Mouse (Mus musculus) hindbrain, embryonic 16.5 days (tissue): ENCODE measurements around the gene Tmem82. TPM values are rescaled to one million over a fixed set of nuclear protein-coding genes. Genes with fewer than 3 reads are reported as not detected.
"Not testable (repeated sequence)": the region's sequence is repeated elsewhere in the genome, so short reads cannot be mapped to it uniquely, and the experiment has no call there.

Experiments used
- ATAC-seq: fragments of 200-750 bp; cut with Nextera tagmentation; 2 replicates; pipeline ENCODE4 v1.8.0; 2017; ENCODE audit warnings: moderate TSS enrichment, moderate library complexity
- H3K27ac ChIP-seq: fragments of 300-500 bp; sonication (generic); 2 replicates; pipeline ENCODE4 v1.5.1; 2014; ENCODE audit warnings: low read depth, mild to moderate bottlenecking, control low read depth, low read length, moderate library complexity
- H3K27me3 ChIP-seq: fragments of 300-500 bp; sonication (generic); replicated peaks from 2 replicates; pipeline ENCODE4 v1.6.1; 2014; ENCODE audit warnings: low read length; ENCODE audit not compliant: control insufficient read depth, insufficient read depth
- H3K36me3 ChIP-seq: fragments of 300-500 bp; sonication (generic); 2 replicates; pipeline ENCODE4 v1.6.1; 2014; ENCODE audit warnings: mild to moderate bottlenecking, low read length, moderate library complexity, mixed read lengths; ENCODE audit not compliant: control insufficient read depth, insufficient read depth
- H3K4me1 ChIP-seq: fragments of 300-500 bp; sonication (generic); 2 replicates; pipeline ENCODE4 v1.6.1; 2014; ENCODE audit warnings: low read depth, low read length; ENCODE audit not compliant: control insufficient read depth, insufficient read depth
- H3K4me2 ChIP-seq: fragments of 300-500 bp; sonication (generic); 2 replicates; pipeline ENCODE4 v1.6.1; 2014; ENCODE audit warnings: mild to moderate bottlenecking, low read length, control low read depth, moderate library complexity
- H3K4me3 ChIP-seq: fragments of 300-500 bp; sonication (generic); 2 replicates; pipeline ENCODE4 v1.5.1; 2014; ENCODE audit warnings: mild to moderate bottlenecking, low read length, control low read depth, moderate library complexity
- H3K9ac ChIP-seq: fragments of 300-500 bp; sonication (generic); 2 replicates; pipeline ENCODE4 v1.6.1; 2014; ENCODE audit warnings: low read depth, mild to moderate bottlenecking, control low read depth, low read length, moderate library complexity
- H3K9me3 ChIP-seq: fragments of 300-500 bp; sonication (generic); 2 replicates; pipeline ENCODE4 v1.6.1; 2014; ENCODE audit warnings: mild to moderate bottlenecking, low read length, moderate library complexity; ENCODE audit not compliant: control insufficient read depth
- WGBS: fragments of 180-500 bp; shearing (Covaris S2); extraction: QIAGEN DNeasy Blood & Tissue Kit; methylation state at CpG from one replicate; pipeline ENCODE4 v1.1.7; 2014; 5-methylcytosine and 5-hydroxymethylcytosine counted together
- polyA plus RNA-seq: library from polyadenylated mRNA; unstranded; fragments of >200 nt; fragmentation: Nextera tagmentation; extraction: Ambion mirVana; gene quantifications from 2 replicates; pipeline ENCODE4 v1.2.1, GENCODE M21; 2015

The Tmem82 gene
- polyA plus RNA-seq, 1 experiment from 2014 or later, result 0.45 TPM

GRCm38 (mm10) chr4:141568966-141569365 is 49.5 kb downstream of the Tmem82 start:
- H3K36me3 ChIP-seq, result no peaks in the 10 kb centered on the region
- no peaks in the 10 kb centered on the region for H3K9me3 ChIP-seq
- no peak overlapping the region for H3K9ac ChIP-seq
- H3K4me3 ChIP-seq, result no peak overlapping the region
- no peaks in the 10 kb centered on the region for H3K27me3 ChIP-seq
- no peak overlapping the region for H3K4me2 ChIP-seq
- WGBS, result 85% methylated on average over 5 of the region's 5 CpGs
- no peak for ATAC-seq
- no peaks in the 10 kb centered on the region for H3K4me1 ChIP-seq
- H3K27ac ChIP-seq, result no peak overlapping the region

GRCm38 (mm10) chr4:141567174-141567573 is 51.3 kb downstream of the Tmem82 start:
- not testable (repeated sequence) for H3K27ac ChIP-seq, H3K4me1 ChIP-seq, H3K36me3 ChIP-seq, H3K9me3 ChIP-seq, H3K9ac ChIP-seq, H3K4me3 ChIP-seq, H3K4me2 ChIP-seq, ATAC-seq, H3K27me3 ChIP-seq
- 95% methylated on average over 7 of the region's 7 CpGs for WGBS

GRCm38 (mm10) chr4:141566187-141566586 is 52.2 kb downstream of the Tmem82 start:
- Histone ChIP-seq H3K9ac (no peak overlapping the region), H3K27ac (no peak overlapping the region), H3K4me1 (no peaks in the 10 kb centered on the region), H3K9me3 (no peaks in the 10 kb centered on the region), H3K27me3 (no peaks in the 10 kb centered on the region), H3K36me3 (no peaks in the 10 kb centered on the region), H3K4me3 (no peak overlapping the region), H3K4me2 (no peak overlapping the region)
- WGBS, result 91% methylated on average over 6 of the region's 6 CpGs
- ATAC-seq, result no peak

- no peaks in the 10 kb centered on the region for H3K4me1 ChIP-seq
- WGBS, result 23% methylated on average over 7 of the region's 7 CpGs
- no peaks in the 10 kb centered on the region for H3K27me3 ChIP-seq
- H3K4me2 ChIP-seq, result no peak overlapping the region
- H3K9me3 ChIP-seq, result no peaks in the 10 kb centered on the region
- H3K4me3 ChIP-seq, result no peak overlapping the region
- H3K27ac ChIP-seq, result no peak overlapping the region
- H3K36me3 ChIP-seq, result no peaks in the 10 kb centered on the region
- ATAC-seq, result no peak
- no peak overlapping the region for H3K9ac ChIP-seq
Observed at GRCm38 (mm10) chr4:141565325-141565724, 53.1 kb downstream of the Tmem82 start.

GRCm38 (mm10) chr4:141564660-141565059 is 53.8 kb downstream of the Tmem82 start:
- ATAC-seq, result no peak
- Histone ChIP-seq H3K36me3 (no peaks in the 10 kb centered on the region), H3K27me3 (no peaks in the 10 kb centered on the region), H3K9me3 (no peaks in the 10 kb centered on the region), H3K4me2 (no peak overlapping the region), H3K4me1 (peaks cover 3% of the 10 kb centered on the region; the same call in 1 of the 2 replicates), H3K4me3 (no peak overlapping the region), H3K9ac (no peak overlapping the region), H3K27ac (no peak overlapping the region)
- WGBS, result 95% methylated on average over 3 of the region's 3 CpGs

GRCm38 (mm10) chr4:141564209-141564608 is 54.2 kb downstream of the Tmem82 start:
- peaks cover 7% of the 10 kb centered on the region for H3K4me1 ChIP-seq
- no peak overlapping the region for H3K4me2 ChIP-seq
- H3K27ac ChIP-seq, result no peak overlapping the region
- no peak overlapping the region for H3K9ac ChIP-seq
- H3K4me3 ChIP-seq, result no peak overlapping the region
- H3K27me3 ChIP-seq, result no peaks in the 10 kb centered on the region
- no peak for ATAC-seq
- H3K36me3 ChIP-seq, result no peaks in the 10 kb centered on the region
- 86% methylated on average over 4 of the region's 4 CpGs for WGBS
- no peaks in the 10 kb centered on the region for H3K9me3 ChIP-seq

Other genes with a start within 250 kb of the Tmem82 start
- gene Clcnka, start 219.9 kb downstream of the Tmem82 start, polyA plus RNA-seq, result 0.57 and 0.78 TPM in 2 replicates
- gene Clcnkb, start 202.6 kb downstream of the Tmem82 start, polyA plus RNA-seq, result not detected in 2 replicates
- gene Hspb7, start 197.9 kb downstream of the Tmem82 start, polyA plus RNA-seq, result 0.09 and 0.66 TPM in 2 replicates
- 0.35 and 0.41 TPM in 2 replicates for gene Srarp, start 182.5 kb downstream of the Tmem82 start, polyA plus RNA-seq
- gene Zbtb17, start 174.0 kb downstream of the Tmem82 start, polyA plus RNA-seq, result 39.5 and 39.6 TPM in 2 replicates
- 10.1 and 11.8 TPM in 2 replicates for gene Spen, start 80.0 kb downstream of the Tmem82 start, polyA plus RNA-seq
- 42.9 and 51.5 TPM in 2 replicates for gene Fblim1, start 12.5 kb downstream of the Tmem82 start, polyA plus RNA-seq
- gene Slc25a34, start 5.2 kb upstream of the Tmem82 start, polyA plus RNA-seq, result 0.54 and 0.81 TPM in 2 replicates
- 6.5 and 6.7 TPM in 2 replicates for gene Plekhm2, start 46.3 kb upstream of the Tmem82 start, polyA plus RNA-seq
- 0.32 TPM in 1 of 2 replicates, not detected in the other for gene Rsc1a1, start 67.0 kb upstream of the Tmem82 start, polyA plus RNA-seq
- gene Ddi2, start 104.8 kb upstream of the Tmem82 start, polyA plus RNA-seq, result 11.0 and 12.6 TPM in 2 replicates
- 0.29 TPM in 1 of 2 replicates, not detected in the other for gene Agmat, start 128.0 kb upstream of the Tmem82 start, polyA plus RNA-seq
- gene Dnajc16, start 172.3 kb upstream of the Tmem82 start, polyA plus RNA-seq, result 5.9 and 6.7 TPM in 2 replicates
- gene Casp9, start 175.0 kb upstream of the Tmem82 start, polyA plus RNA-seq, result 22.2 and 23.5 TPM in 2 replicates
- not detected in 2 replicates for gene Cela2a, start 207.5 kb upstream of the Tmem82 start, polyA plus RNA-seq
- gene Ctrc, start 227.7 kb upstream of the Tmem82 start, polyA plus RNA-seq, result not detected in 2 replicates